13 mouse cellular contexts compared by ENCODE assay signal in genomic region chr11:120520967-120521540, GRCm38 (mm10). TPM values are rescaled to one million over a fixed set of nuclear protein-coding genes. Genes with fewer than 3 reads are reported as not detected.
DNase-seq lines count a peak whose midpoint lies in the region; ATAC-seq and TF ChIP-seq lines count a peak whose summit lies in the region.
"Had no signal": no experiment of that assay in that cellular context is flagged by ENCODE, and none has a peak within 500 bp of the region (broad histone marks: within the 10 kb centered on the region; RNA-seq: fewer than 3 reads in every experiment).

No protein-coding gene starts in this region.

- DNase-seq in forebrain, postnatal 0 days = peak; percentile 63
- no peak for DNase-seq in forebrain, embryonic 10.5 days (ENCODE audit: extremely low spot score, low spot score)
- DNase-seq in cerebellum, adult 9-10 months = peak; percentile 93
- no peak for DNase-seq in thymus, postnatal 14 days
- no peak for DNase-seq in urinary bladder, adult 2 months (ENCODE audit: low spot score)
- DNase-seq in right cerebral cortex, adult 18-20 months = no peak
- DNase-seq: lung, embryonic 14.5 days; thymus, postnatal 4 days had no signal

- H3K9me3 ChIP-seq in forebrain, postnatal 0 days (ENCODE audit: low read length) = no peaks in the 10 kb centered on the region
- H3K9me3 ChIP-seq in forebrain, embryonic 10.5 days = no peaks in the 10 kb centered on the region
- no peaks in the 10 kb centered on the region for H3K9me3 ChIP-seq in heart, embryonic 13.5 days
- H3K9me3 ChIP-seq in liver, embryonic 15.5 days (replicated peaks) = no peaks in the 10 kb centered on the region

- no peaks in the 10 kb centered on the region for H3K36me3 ChIP-seq in forebrain, postnatal 0 days (ENCODE audit: insufficient read depth)
- H3K36me3 ChIP-seq in forebrain, embryonic 10.5 days (replicated peaks) = no peaks in the 10 kb centered on the region
- no peaks in the 10 kb centered on the region for H3K36me3 ChIP-seq in heart, embryonic 13.5 days
- no peaks in the 10 kb centered on the region for H3K36me3 ChIP-seq in liver, embryonic 15.5 days (replicated peaks)

- TF ChIP-seq CTCF in forebrain, postnatal 0 days (IDR thresholded peaks at IDR 0.05; ENCODE audit: low read depth) = no peak

- H3K4me3 ChIP-seq in forebrain, postnatal 0 days (ENCODE audit: low read depth, low read length) = no peak overlapping the region
- no peak overlapping the region for H3K4me3 ChIP-seq in forebrain, embryonic 10.5 days
- H3K4me3 ChIP-seq in heart, embryonic 13.5 days = no peak overlapping the region
- H3K4me3 ChIP-seq in liver, embryonic 15.5 days (replicated peaks) = no peak overlapping the region

- ATAC-seq in forebrain, postnatal 0 days = no peak
- no peak for ATAC-seq in heart, embryonic 13.5 days (ENCODE audit: extremely low read depth, insufficient number of reproducible peaks, low FRiP score, low TSS enrichment)
- ATAC-seq in liver, embryonic 15.5 days (ENCODE audit: insufficient read depth) = peak; percentile 81
- ATAC-seq: inflammation-experienced regulatory T-cells, adult 6 months had no signal

- H3K27ac ChIP-seq in forebrain, postnatal 0 days (ENCODE audit: low read depth, low read length) = 0 out of 2 replicates have a peak overlapping the region, but pooled peaks have one; percentile 15
- H3K27ac ChIP-seq in forebrain, embryonic 10.5 days = no peak overlapping the region
- 0 out of 2 replicates have a peak overlapping the region, but pooled peaks have one; percentile 16 for H3K27ac ChIP-seq in heart, embryonic 13.5 days (replicated peaks)
- peak overlapping the region; percentile 77 for H3K27ac ChIP-seq in liver, embryonic 15.5 days (replicated peaks)

- H3K4me1 ChIP-seq in forebrain, postnatal 0 days (ENCODE audit: insufficient read depth) = no peaks in the 10 kb centered on the region
- peaks cover 8% of the 10 kb centered on the region; the same call in 1 of the 2 replicates for H3K4me1 ChIP-seq in forebrain, embryonic 10.5 days
- H3K4me1 ChIP-seq in heart, embryonic 13.5 days = peaks cover 33% of the 10 kb centered on the region
- peaks cover 40% of the 10 kb centered on the region for H3K4me1 ChIP-seq in liver, embryonic 15.5 days (replicated peaks)

- peak overlapping the region; percentile 18; the same call in 1 of the 2 replicates for H3K9ac ChIP-seq in forebrain, postnatal 0 days
- H3K9ac ChIP-seq in heart, embryonic 13.5 days = peak overlapping the region; percentile 47; the same call in 1 of the 2 replicates
- H3K9ac ChIP-seq in liver, embryonic 15.5 days = no peak overlapping the region

- H3K4me2 ChIP-seq in forebrain, postnatal 0 days (ENCODE audit: low read depth) = no peak overlapping the region
- no peak overlapping the region for H3K4me2 ChIP-seq in heart, embryonic 13.5 days
- H3K4me2 ChIP-seq in liver, embryonic 15.5 days = peak overlapping the region; percentile 44
- H3K4me2 ChIP-seq: lung, embryonic 14.5 days had no signal

- WGBS in forebrain, postnatal 0 days = 61% methylated on average over 5 of the region's 5 CpGs
- 93% methylated on average over 5 of the region's 5 CpGs for whole genome bisulfite sequencing in forebrain, embryonic 10.5 days
- 52% methylated on average over 5 of the region's 5 CpGs for WGBS in heart, embryonic 13.5 days
- WGBS in liver, embryonic 15.5 days (ENCODE audit: insufficient replicate concordance) = 36% methylated on average over 5 of the region's 5 CpGs

- H3K27me3 ChIP-seq in forebrain, postnatal 0 days (ENCODE audit: insufficient read depth, low read length) = no peaks in the 10 kb centered on the region
- H3K27me3 ChIP-seq in forebrain, embryonic 10.5 days (ENCODE audit: poor library complexity, severe bottlenecking) = peaks cover 3% of the 10 kb centered on the region; the same call in 1 of the 2 replicates
- H3K27me3 ChIP-seq in heart, embryonic 13.5 days (replicated peaks) = 0 out of 2 replicates have a peak, but pooled peaks cover 4% of the 10 kb centered on the region
- no peaks in the 10 kb centered on the region for H3K27me3 ChIP-seq in liver, embryonic 15.5 days

RNA-seq across cellular contexts. Expression of gene Gcgr, which starts 9.4 kb away (rescaled TPM):
- total RNA-seq in forebrain, postnatal 0 days (2014; rRNA removed) = not detected in 2 replicates
- polyA plus RNA-seq in forebrain, postnatal 0 days (2015; fragmentation: Nextera tagmentation; extraction: Ambion mirVana) = 0.09 and 0.22 TPM in 2 replicates
- 0.07 and 0.16 TPM in 2 replicates for polyA plus RNA-seq in forebrain, embryonic 10.5 days (2016; fragmentation: Nextera tagmentation; extraction: Ambion mirVana)
- polyA plus RNA-seq in heart, embryonic 13.5 days (2015; fragmentation: Nextera tagmentation; extraction: Ambion mirVana) = 2.1 and 2.4 TPM in 2 replicates
- 16.9 and 20.5 TPM in 2 replicates for polyA plus RNA-seq in liver, embryonic 15.5 days (2015; fragmentation: Nextera tagmentation; extraction: Ambion mirVana)
- polyA plus RNA-seq in urinary bladder, adult 2 months (2012; rRNA removed) = 1.8 and 2.4 TPM in 2 replicates
- polyA plus RNA-seq: C2C12; inflammation-experienced regulatory T-cells, adult 6 months had no signal

RNA-seq across cellular contexts. Expression of gene Mcrip1, which starts 28.5 kb away (rescaled TPM):
- total RNA-seq in forebrain, postnatal 0 days (2014; rRNA removed) = 103 and 105 TPM in 2 replicates
- 261 and 275 TPM in 2 replicates for polyA plus RNA-seq in forebrain, postnatal 0 days (2015; fragmentation: Nextera tagmentation; extraction: Ambion mirVana)
- polyA plus RNA-seq in forebrain, embryonic 10.5 days (2016; fragmentation: Nextera tagmentation; extraction: Ambion mirVana) = 205 and 212 TPM in 2 replicates
- polyA plus RNA-seq in heart, embryonic 13.5 days (2015; fragmentation: Nextera tagmentation; extraction: Ambion mirVana) = 134 and 140 TPM in 2 replicates
- polyA plus RNA-seq in liver, embryonic 15.5 days (2015; fragmentation: Nextera tagmentation; extraction: Ambion mirVana) = 41.8 and 47.6 TPM in 2 replicates
- polyA plus RNA-seq in urinary bladder, adult 2 months (2012; rRNA removed) = 112 and 117 TPM in 2 replicates

RNA-seq across cellular contexts. Expression of gene Slc25a10, which starts 29.4 kb away (rescaled TPM):
- 20.9 and 22.8 TPM in 2 replicates for total RNA-seq in forebrain, postnatal 0 days (2014; rRNA removed)
- polyA plus RNA-seq in forebrain, postnatal 0 days (2015; fragmentation: Nextera tagmentation; extraction: Ambion mirVana) = 20.5 and 21.1 TPM in 2 replicates
- 69.3 and 71.6 TPM in 2 replicates for polyA plus RNA-seq in forebrain, embryonic 10.5 days (2016; fragmentation: Nextera tagmentation; extraction: Ambion mirVana)
- 42.9 and 43.2 TPM in 2 replicates for polyA plus RNA-seq in heart, embryonic 13.5 days (2015; fragmentation: Nextera tagmentation; extraction: Ambion mirVana)
- polyA plus RNA-seq in liver, embryonic 15.5 days (2015; fragmentation: Nextera tagmentation; extraction: Ambion mirVana) = 42.8 and 46.5 TPM in 2 replicates
- polyA plus RNA-seq in urinary bladder, adult 2 months (2012; rRNA removed) = 98.9 and 115 TPM in 2 replicates

RNA-seq across cellular contexts. Expression of gene Ppp1r27, which starts 29.9 kb away (rescaled TPM):
- not detected in 2 replicates for total RNA-seq in forebrain, postnatal 0 days (2014; rRNA removed)
- polyA plus RNA-seq in forebrain, postnatal 0 days (2015; fragmentation: Nextera tagmentation; extraction: Ambion mirVana) = not detected in 2 replicates
- not detected in 2 replicates for polyA plus RNA-seq in forebrain, embryonic 10.5 days (2016; fragmentation: Nextera tagmentation; extraction: Ambion mirVana)
- polyA plus RNA-seq in heart, embryonic 13.5 days (2015; fragmentation: Nextera tagmentation; extraction: Ambion mirVana) = not detected in 2 replicates
- polyA plus RNA-seq in liver, embryonic 15.5 days (2015; fragmentation: Nextera tagmentation; extraction: Ambion mirVana) = 0.36 and 0.38 TPM in 2 replicates
- polyA plus RNA-seq in urinary bladder, adult 2 months (2012; rRNA removed) = not detected in 2 replicates
- polyA plus RNA-seq: inflammation-experienced regulatory T-cells, adult 6 months; lung, embryonic 14.5 days; neural tube, embryonic 14.5 days had no signal

RNA-seq across cellular contexts. Expression of gene Mrpl12, which starts 36.6 kb away (rescaled TPM):
- 42.6 and 49.9 TPM in 2 replicates for total RNA-seq in forebrain, postnatal 0 days (2014; rRNA removed)
- polyA plus RNA-seq in forebrain, postnatal 0 days (2015; fragmentation: Nextera tagmentation; extraction: Ambion mirVana) = 143 and 179 TPM in 2 replicates
- polyA plus RNA-seq in forebrain, embryonic 10.5 days (2016; fragmentation: Nextera tagmentation; extraction: Ambion mirVana) = 211 and 215 TPM in 2 replicates
- polyA plus RNA-seq in heart, embryonic 13.5 days (2015; fragmentation: Nextera tagmentation; extraction: Ambion mirVana) = 212 and 228 TPM in 2 replicates
- polyA plus RNA-seq in liver, embryonic 15.5 days (2015; fragmentation: Nextera tagmentation; extraction: Ambion mirVana) = 89.5 and 90.2 TPM in 2 replicates
- polyA plus RNA-seq in urinary bladder, adult 2 months (2012; rRNA removed) = 62.4 and 72.4 TPM in 2 replicates

Comparison
In these comparisons a context has a peak if more than half of its experiments do, and no peak if none do; other contexts are left out.
1. DNase-seq: peak in forebrain, postnatal 0 days (single experiment) and cerebellum, adult 9-10 months (single experiment); none in forebrain, embryonic 10.5 days (single experiment), thymus, postnatal 14 days (single experiment), urinary bladder, adult 2 months (single experiment) and right cerebral cortex, adult 18-20 months (single experiment).